Comparison of ENCODE assay signal across 9 mouse cellular contexts in the genomic region with DNA sequence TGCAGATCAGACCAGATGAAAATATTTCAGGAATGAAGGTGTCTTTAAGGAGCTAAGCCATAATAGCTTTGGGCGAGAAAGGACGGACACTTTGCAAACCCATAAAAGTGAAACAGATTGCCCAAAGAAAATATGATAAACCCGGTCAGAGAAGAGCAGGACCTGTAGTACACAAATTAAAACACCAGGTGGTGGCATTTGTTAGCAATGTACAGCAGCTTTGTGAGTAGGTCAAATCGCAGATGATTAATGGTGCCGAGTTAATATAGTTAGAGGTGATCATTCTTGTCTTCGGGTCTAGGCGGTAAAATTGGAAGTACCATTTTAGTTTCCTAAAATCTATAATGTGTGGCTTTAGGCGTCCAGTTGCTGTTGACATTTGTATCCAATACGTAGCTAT. TPM values are rescaled to one million over a fixed set of nuclear protein-coding genes. Genes with fewer than 3 reads are reported as not detected.
DNase-seq lines count a peak whose midpoint lies in the region; TF ChIP-seq lines count a peak whose summit lies in the region.
"Had no signal": no experiment of that assay in that cellular context is flagged by ENCODE, and none has a peak within 500 bp of the region (broad histone marks: within the 10 kb centered on the region; RNA-seq: fewer than 3 reads in every experiment).

No protein-coding gene starts in this region.

- H3K4me3 ChIP-seq in layer of hippocampus, adult 2 months: no peak overlapping the region
- H3K4me3 ChIP-seq: neural tube, embryonic 12.5 days had no signal

- whole genome bisulfite sequencing in large intestine, adult 2 months: 12% methylated on average over 9 of the region's 9 CpGs

- peak; percentile 85 for TF ChIP-seq CTCF in layer of hippocampus, adult 2 months (conservative IDR thresholded peaks at IDR 0.05)

- H3K27ac ChIP-seq in layer of hippocampus, adult 2 months: no peak overlapping the region
- H3K27ac ChIP-seq: neural tube, embryonic 12.5 days had no signal

- peak in 1 of 2 experiments; percentile 43 for DNase-seq in layer of hippocampus, adult 2 months (ENCODE audit: low spot score in 2 of 2)
- no peak for DNase-seq in layer of hippocampus, adult 8-10 months (ENCODE audit: low spot score in 2 of 2)
- peak; percentile 30 to 54 for DNase-seq in CD8-positive naive resting alpha-beta T cell, adult 2 months (ENCODE audit: low read depth in 2 of 2, low spot score in 2 of 2)
- DNase-seq in ZHBTc4 (ENCODE audit: low read depth, low spot score): peak; percentile 61
- peak; percentile 33 for DNase-seq in embryo, embryonic 9.5 days (ENCODE audit: extremely low spot score)
- DNase-seq in large intestine, adult 2 months (ENCODE audit: low read depth, low spot score): peak; percentile 51
- peak; percentile 34 for DNase-seq in skeletal muscle tissue, adult 2 months (ENCODE audit: low read depth, low spot score)
- DNase-seq in frontal cortex, postnatal 14 days (ENCODE audit: low spot score in 2 of 2): no peak

RNA-seq across cellular contexts. Expression of a gene that starts 1.9 kb away (rescaled TPM):
- total RNA-seq in layer of hippocampus, adult 2 months (2021): 10 to 100 TPM; 43.7 to 45.6 TPM
- 10 to 100 TPM; 38.0 to 56.3 (median 47.2) TPM for total RNA-seq in layer of hippocampus, adult 8-10 months (2022)
- polyA plus RNA-seq in large intestine, adult 2 months (2012; rRNA removed): 9.1 and 19.2 TPM in 2 replicates

RNA-seq across cellular contexts. Expression of a gene that starts 56.7 kb away (rescaled TPM):
- 1 to 10 TPM; 5.5 to 6.6 TPM for total RNA-seq in layer of hippocampus, adult 2 months (2021)
- total RNA-seq in layer of hippocampus, adult 8-10 months (2022): 1 to 10 TPM; 3.6 to 5.7 (median 4.2) TPM
- polyA plus RNA-seq in large intestine, adult 2 months (2012; rRNA removed): 9.2 and 10.4 TPM in 2 replicates

RNA-seq across cellular contexts. Expression of a gene that starts 56.7 kb away (rescaled TPM):
- 1 to 10 TPM; 1.1 to 2.4 TPM for total RNA-seq in layer of hippocampus, adult 2 months (2021)
- total RNA-seq in layer of hippocampus, adult 8-10 months (2022): 1 to 10 TPM; 1.9 to 7.8 (median 3.4) TPM
- 3.1 and 3.8 TPM in 2 replicates for polyA plus RNA-seq in large intestine, adult 2 months (2012; rRNA removed)

Comparison
In these comparisons a context has a peak if more than half of its experiments do, and no peak if none do; other contexts are left out.
1. DNase-seq: peak in CD8-positive naive resting alpha-beta T cell, adult 2 months (2 of 2), ZHBTc4 (single experiment), embryo, embryonic 9.5 days (single experiment), large intestine, adult 2 months (single experiment) and skeletal muscle tissue, adult 2 months (single experiment); none in layer of hippocampus, adult 8-10 months (0 of 2) and frontal cortex, postnatal 14 days (0 of 2).